Mouse (Mus musculus): ENCODE measurements at regions not wholly inside any gene's neighbourhood (a gene's known extent, or its start where the extent isn't known, plus 50 kb on each side); places are given as distances from the start of the nearest gene placed in this dataset.

GRCm38 (mm10) chr13:51920511-51921351, 74.3 kb downstream of the Gadd45g start:
- 82% methylated on average over 15 of the region's 15 CpGs for WGBS
- no peak overlapping the region for H3K9ac ChIP-seq (ENCODE audit: low read depth, low read length)
- H3K27me3 ChIP-seq (ENCODE audit: control insufficient read depth, insufficient read depth, low read length), result no peaks in the 10 kb centered on the region
- H3K4me3 ChIP-seq (ENCODE audit: insufficient read depth, low read depth, low read length), result no peak overlapping the region
- no peak for DNase-seq (ENCODE audit: extremely low read depth, low read depth, low spot score)
- no peaks in the 10 kb centered on the region for H3K79me2 ChIP-seq (ENCODE audit: control insufficient read depth, insufficient read depth, low read length)
- TF ChIP-seq POLR2A (IDR thresholded peaks at IDR 0.05; ENCODE audit: extremely low read depth, insufficient read depth, low read length), result no peak
- no peak for TF ChIP-seq CTCF (IDR thresholded peaks at IDR 0.05; ENCODE audit: low read depth, low read length)
- no peak overlapping the region for H3K27ac ChIP-seq (replicated peaks; ENCODE audit: insufficient read depth, low read depth, low read length)
- H3K4me1 ChIP-seq (ENCODE audit: control insufficient read depth, insufficient read depth, low read length), result peaks cover 2% of the 10 kb centered on the region; the same call in 1 of the 2 replicates
- no peaks in the 10 kb centered on the region for H3K36me3 ChIP-seq (ENCODE audit: control insufficient read depth, insufficient read depth, low read length)

DNA sequence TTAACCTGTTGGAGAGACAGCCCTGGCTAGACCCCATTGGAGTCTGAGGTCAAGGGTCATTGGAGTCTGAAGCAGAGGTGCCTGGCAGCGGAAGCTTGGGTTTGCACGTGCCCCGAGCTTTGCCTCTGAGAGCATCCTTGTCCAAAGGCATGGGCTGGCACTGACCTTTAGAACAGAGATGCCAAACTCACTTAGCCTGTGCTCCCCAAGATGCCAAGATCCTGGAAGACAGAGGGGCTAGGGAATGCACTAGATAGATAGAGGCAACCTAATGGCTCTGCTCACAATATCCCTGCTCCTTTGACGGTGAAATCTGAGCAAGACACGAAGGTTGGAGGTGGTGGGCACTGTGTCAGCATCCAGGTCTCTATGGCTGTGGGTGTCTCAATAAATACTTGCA, 75.1 kb downstream of the Gadd45g start:
- DNase-seq (ENCODE audit: extremely low read depth, low read depth, low spot score), result no peak
- TF ChIP-seq POLR2A (IDR thresholded peaks at IDR 0.05; ENCODE audit: extremely low read depth, insufficient read depth, low read length) (no peak), CTCF (IDR thresholded peaks at IDR 0.05; ENCODE audit: low read depth, low read length) (no peak)
- H3K4me1 ChIP-seq (ENCODE audit: control insufficient read depth, insufficient read depth, low read length), result peaks cover 2% of the 10 kb centered on the region; the same call in 1 of the 2 replicates
- no peak overlapping the region for H3K4me3 ChIP-seq (ENCODE audit: insufficient read depth, low read depth, low read length)
- no peak overlapping the region for H3K9ac ChIP-seq (ENCODE audit: low read depth, low read length)
- H3K27ac ChIP-seq (replicated peaks; ENCODE audit: insufficient read depth, low read depth, low read length), result no peak overlapping the region
- no peaks in the 10 kb centered on the region for H3K27me3 ChIP-seq (ENCODE audit: control insufficient read depth, insufficient read depth, low read length)
- H3K36me3 ChIP-seq (ENCODE audit: control insufficient read depth, insufficient read depth, low read length), result no peaks in the 10 kb centered on the region
- WGBS, result 81% methylated on average over 5 of the region's 5 CpGs
- no peaks in the 10 kb centered on the region for H3K79me2 ChIP-seq (ENCODE audit: control insufficient read depth, insufficient read depth, low read length)

DNA sequence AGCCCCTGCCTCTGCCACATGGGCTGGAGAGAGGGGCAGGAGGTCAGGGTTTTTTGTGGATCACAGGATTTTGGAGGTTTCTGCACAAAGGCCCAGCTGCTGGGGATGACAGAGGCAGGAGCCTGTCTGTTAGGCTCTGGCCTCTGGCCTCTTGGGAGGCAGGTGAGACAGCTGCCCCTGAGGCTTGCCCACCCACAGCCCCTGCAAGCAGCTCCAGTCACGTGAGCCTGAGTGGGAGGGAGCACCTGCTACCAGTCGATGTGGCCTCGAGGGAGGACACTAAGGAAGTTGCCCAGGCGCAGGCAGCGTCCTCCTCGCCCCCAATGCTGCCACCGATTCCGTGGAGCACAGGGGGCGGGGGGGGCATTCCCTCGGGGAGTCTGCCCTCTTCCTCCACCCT, 80.3 kb downstream of the Gadd45g start:
- Histone ChIP-seq H3K27ac (replicated peaks; ENCODE audit: insufficient read depth, low read depth, low read length) (no peak overlapping the region), H3K27me3 (ENCODE audit: control insufficient read depth, insufficient read depth, low read length) (no peaks in the 10 kb centered on the region), H3K4me3 (ENCODE audit: insufficient read depth, low read depth, low read length) (no peak overlapping the region), H3K4me1 (ENCODE audit: control insufficient read depth, insufficient read depth, low read length) (no peaks in the 10 kb centered on the region), H3K9ac (ENCODE audit: low read depth, low read length) (no peak overlapping the region), H3K36me3 (ENCODE audit: control insufficient read depth, insufficient read depth, low read length) (no peaks in the 10 kb centered on the region), H3K79me2 (ENCODE audit: control insufficient read depth, insufficient read depth, low read length) (no peaks in the 10 kb centered on the region)
- DNase-seq (ENCODE audit: extremely low read depth, low read depth, low spot score), result no peak
- WGBS, result 75% methylated on average over 10 of the region's 10 CpGs
- TF ChIP-seq CTCF (IDR thresholded peaks at IDR 0.05; ENCODE audit: low read depth, low read length) (no peak), POLR2A (IDR thresholded peaks at IDR 0.05; ENCODE audit: extremely low read depth, insufficient read depth, low read length) (no peak)

GRCm38 (mm10) chr13:51929730-51930129, 83.3 kb downstream of the Gadd45g start:
- H3K4me1 ChIP-seq (ENCODE audit: control insufficient read depth, insufficient read depth, low read length), result no peaks in the 10 kb centered on the region
- H3K27ac ChIP-seq (replicated peaks; ENCODE audit: insufficient read depth, low read depth, low read length), result no peak overlapping the region
- no peak for TF ChIP-seq CTCF (IDR thresholded peaks at IDR 0.05; ENCODE audit: low read depth, low read length)
- no peak for TF ChIP-seq POLR2A (IDR thresholded peaks at IDR 0.05; ENCODE audit: extremely low read depth, insufficient read depth, low read length)
- DNase-seq (ENCODE audit: extremely low read depth, low read depth, low spot score), result no peak
- no peaks in the 10 kb centered on the region for H3K36me3 ChIP-seq (ENCODE audit: control insufficient read depth, insufficient read depth, low read length)
- H3K4me3 ChIP-seq (ENCODE audit: insufficient read depth, low read depth, low read length), result no peak overlapping the region
- H3K9ac ChIP-seq (ENCODE audit: low read depth, low read length), result no peak overlapping the region
- H3K27me3 ChIP-seq (ENCODE audit: control insufficient read depth, insufficient read depth, low read length), result no peaks in the 10 kb centered on the region
- no peaks in the 10 kb centered on the region for H3K79me2 ChIP-seq (ENCODE audit: control insufficient read depth, insufficient read depth, low read length)
- 61% methylated on average over 2 of the region's 2 CpGs for WGBS

DNA sequence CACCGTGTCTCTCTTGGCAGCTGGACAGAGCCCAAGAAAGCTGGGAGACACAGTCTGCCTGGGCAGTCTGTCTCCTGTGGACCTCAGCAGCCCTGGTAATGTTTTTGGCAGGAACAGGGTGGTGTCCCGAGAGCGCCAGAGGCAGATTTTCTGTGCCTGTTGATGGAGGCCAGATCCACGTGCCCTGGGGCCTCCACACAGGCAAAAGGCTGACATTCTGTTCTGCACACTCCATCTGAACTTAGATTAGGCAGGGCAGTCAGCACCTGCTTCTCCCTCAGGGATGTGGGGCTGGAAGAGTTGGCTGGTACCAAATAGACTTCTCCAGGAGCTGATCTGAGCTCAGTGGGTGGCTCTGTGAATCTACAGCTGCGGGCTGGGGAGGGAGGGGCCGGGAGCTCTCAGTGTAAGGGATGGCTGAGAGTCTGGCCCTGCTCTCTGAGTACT, 83.8 kb downstream of the Gadd45g start:
- Histone ChIP-seq H3K79me2 (ENCODE audit: control insufficient read depth, insufficient read depth, low read length) (no peaks in the 10 kb centered on the region), H3K4me1 (ENCODE audit: control insufficient read depth, insufficient read depth, low read length) (no peaks in the 10 kb centered on the region), H3K27ac (replicated peaks; ENCODE audit: insufficient read depth, low read depth, low read length) (no peak overlapping the region), H3K27me3 (ENCODE audit: control insufficient read depth, insufficient read depth, low read length) (no peaks in the 10 kb centered on the region), H3K4me3 (ENCODE audit: insufficient read depth, low read depth, low read length) (no peak overlapping the region), H3K9ac (ENCODE audit: low read depth, low read length) (no peak overlapping the region), H3K36me3 (ENCODE audit: control insufficient read depth, insufficient read depth, low read length) (no peaks in the 10 kb centered on the region)
- TF ChIP-seq CTCF (IDR thresholded peaks at IDR 0.05; ENCODE audit: low read depth, low read length) (no peak), POLR2A (IDR thresholded peaks at IDR 0.05; ENCODE audit: extremely low read depth, insufficient read depth, low read length) (no peak)
- peak; percentile 11 for DNase-seq (ENCODE audit: extremely low read depth, low read depth, low spot score)
- 75% methylated on average over 6 of the region's 6 CpGs for WGBS

- no peaks in the 10 kb centered on the region for H3K4me1 ChIP-seq (ENCODE audit: control insufficient read depth, insufficient read depth, low read length)
- no peak for DNase-seq (ENCODE audit: extremely low read depth, low read depth, low spot score)
- 91% methylated on average over 3 of the region's 3 CpGs for WGBS
- TF ChIP-seq CTCF (IDR thresholded peaks at IDR 0.05; ENCODE audit: low read depth, low read length), result no peak
- no peak for TF ChIP-seq POLR2A (IDR thresholded peaks at IDR 0.05; ENCODE audit: extremely low read depth, insufficient read depth, low read length)
- H3K79me2 ChIP-seq (ENCODE audit: control insufficient read depth, insufficient read depth, low read length), result no peaks in the 10 kb centered on the region
- no peaks in the 10 kb centered on the region for H3K27me3 ChIP-seq (ENCODE audit: control insufficient read depth, insufficient read depth, low read length)
- no peaks in the 10 kb centered on the region for H3K36me3 ChIP-seq (ENCODE audit: control insufficient read depth, insufficient read depth, low read length)
- H3K27ac ChIP-seq (replicated peaks; ENCODE audit: insufficient read depth, low read depth, low read length), result no peak overlapping the region
- no peak overlapping the region for H3K4me3 ChIP-seq (ENCODE audit: insufficient read depth, low read depth, low read length)
- H3K9ac ChIP-seq (ENCODE audit: low read depth, low read length), result no peak overlapping the region
Measured at GRCm38 (mm10) chr13:51930931-51931330, 84.5 kb downstream of the Gadd45g start.

Measured in liver, adult 2 months (tissue).